Mouse (Mus musculus) erythroblast, embryonic 14.5 days (primary cell): Measurements from ENCODE around the gene Palm2.

ENCODE experiments used
- GATA1 ChIP-seq: IDR thresholded peaks from 2 replicates; pipeline ENCODE4 v1.6.1; 2012; ENCODE audit warnings: low read length, inconsistent platforms, mixed read lengths
- TAL1 ChIP-seq: IDR thresholded peaks from 3 replicates; pipeline ENCODE4 v1.6.1; 2012; ENCODE audit warnings: low read length, inconsistent platforms, mixed read lengths

- TF ChIP-seq GATA1 (no peak), TAL1 (no peak)
Observed at GRCm38 (mm10) chr4:57396414-57396813, 37.6 kb upstream of the Palm2 start.
